Mouse (Mus musculus) limb, embryonic 15.5 days (tissue): ENCODE data around the gene Slc15a3. TPM values are rescaled to one million over a fixed set of nuclear protein-coding genes. Genes with fewer than 3 reads are reported as not detected.

ENCODE experiments used
- ATAC-seq: fragments of 200-750 bp; cut with Nextera tagmentation; 2 replicates; pipeline ENCODE4 v1.8.0; 2017; ENCODE audit warnings: low read depth, moderate TSS enrichment; ENCODE audit not compliant: insufficient number of reproducible peaks, low FRiP score, low TSS enrichment
- H3K27ac ChIP-seq: fragments of 300-500 bp; sonication (generic); 2 replicates; pipeline ENCODE4 v1.5.1; 2015; ENCODE audit warnings: moderate library complexity, mild to moderate bottlenecking, inconsistent platforms
- H3K27me3 ChIP-seq: fragments of 300-500 bp; sonication (generic); 2 replicates; pipeline ENCODE4 v1.6.1; 2015; ENCODE audit warnings: inconsistent platforms
- H3K36me3 ChIP-seq: fragments of 300-500 bp; sonication (generic); 2 replicates; pipeline ENCODE4 v1.6.1; 2015; ENCODE audit warnings: inconsistent platforms
- H3K4me1 ChIP-seq: fragments of 300-500 bp; sonication (generic); 2 replicates; pipeline ENCODE4 v1.6.1; 2015; ENCODE audit warnings: inconsistent platforms
- H3K4me2 ChIP-seq: fragments of 300-500 bp; sonication (generic); 2 replicates; pipeline ENCODE4 v1.6.1; 2015; ENCODE audit warnings: mild to moderate bottlenecking, inconsistent platforms
- H3K4me3 ChIP-seq: fragments of 300-500 bp; sonication (generic); 2 replicates; pipeline ENCODE4 v1.5.1; 2015; ENCODE audit warnings: mild to moderate bottlenecking, inconsistent platforms
- H3K9ac ChIP-seq: fragments of 300-500 bp; sonication (generic); 2 replicates; pipeline ENCODE4 v1.6.1; 2015; ENCODE audit warnings: inconsistent platforms
- H3K9me3 ChIP-seq: fragments of 300-500 bp; sonication (generic); 2 replicates; pipeline ENCODE4 v1.6.1; 2016; ENCODE audit warnings: inconsistent platforms
- WGBS: fragments of 180-500 bp; shearing (Covaris S2); methylation state at CpG from one replicate; pipeline ENCODE4 v1.1.7; 2015; 5-methylcytosine and 5-hydroxymethylcytosine counted together
- polyA plus RNA-seq: library from polyadenylated mRNA; unstranded; fragments of >200 nt; fragmentation: Nextera tagmentation; extraction: Ambion mirVana; gene quantifications from 2 replicates; pipeline ENCODE4 v1.2.1, GENCODE M21; 2015

Gene Slc15a3
- polyA plus RNA-seq, 1 experiment from 2014 or later = 5.1 TPM

- no peak overlapping the region for H3K4me2 ChIP-seq
- H3K36me3 ChIP-seq = no peaks in the 10 kb centered on the region
- no peak overlapping the region for H3K9ac ChIP-seq
- no peaks in the 10 kb centered on the region for H3K4me1 ChIP-seq
- H3K9me3 ChIP-seq = no peaks in the 10 kb centered on the region
- H3K4me3 ChIP-seq = no peak overlapping the region
- H3K27ac ChIP-seq = no peak overlapping the region
- no peaks in the 10 kb centered on the region for H3K27me3 ChIP-seq
- no peak for ATAC-seq
- 92% methylated on average over 5 of the region's 5 CpGs for WGBS
These were observed 11.2 kb upstream of the Slc15a3 start for GRCm38 (mm10) chr19:10828321-10828720.

- H3K4me2 ChIP-seq = no peak within 1 kb of the TSS
- 87% methylated on average over 16 of the region's 16 CpGs for WGBS
- H3K27ac ChIP-seq = no peak within 1 kb of the TSS
- no peaks in the 10 kb centered on the region for H3K27me3 ChIP-seq
- no peaks in the 10 kb centered on the region for H3K36me3 ChIP-seq
- H3K4me1 ChIP-seq = no peaks in the 10 kb centered on the region
- no peak within 1 kb of the TSS for H3K4me3 ChIP-seq
- H3K9ac ChIP-seq = no peak within 1 kb of the TSS
- ATAC-seq = no peak
- no peaks in the 10 kb centered on the region for H3K9me3 ChIP-seq
These were observed 9.9 kb upstream of the Slc15a3 start, which contains the start of gene Cd6 for GRCm38 (mm10) chr19:10829436-10830175. Gene Cd6 (minus strand): TSS chr19:10830058.

- no peak overlapping the region for H3K9ac ChIP-seq
- H3K4me2 ChIP-seq = no peak overlapping the region
- H3K36me3 ChIP-seq = no peaks in the 10 kb centered on the region
- 6% methylated on average over 5 of the region's 5 CpGs for WGBS
- ATAC-seq = no peak
- H3K4me3 ChIP-seq = no peak overlapping the region
- H3K9me3 ChIP-seq = no peaks in the 10 kb centered on the region
- no peaks in the 10 kb centered on the region for H3K4me1 ChIP-seq
- no peaks in the 10 kb centered on the region for H3K27me3 ChIP-seq
- no peak overlapping the region for H3K27ac ChIP-seq
These were observed 8.1 kb upstream of the Slc15a3 start for GRCm38 (mm10) chr19:10831424-10831823.

- Histone ChIP-seq H3K4me2 (no peak overlapping the region), H3K9me3 (no peaks in the 10 kb centered on the region), H3K27ac (no peak overlapping the region), H3K9ac (no peak overlapping the region), H3K27me3 (no peaks in the 10 kb centered on the region), H3K4me3 (no peak overlapping the region), H3K36me3 (no peaks in the 10 kb centered on the region), H3K4me1 (no peaks in the 10 kb centered on the region)
- 79% methylated on average over 3 of the region's 3 CpGs for WGBS
- ATAC-seq = no peak
These were observed 7.5 kb upstream of the Slc15a3 start for GRCm38 (mm10) chr19:10832030-10832429.

- H3K4me1 ChIP-seq = no peaks in the 10 kb centered on the region
- no peak overlapping the region for H3K4me3 ChIP-seq
- WGBS = 69% methylated on average over 3 of the region's 3 CpGs
- no peaks in the 10 kb centered on the region for H3K27me3 ChIP-seq
- H3K27ac ChIP-seq = no peak overlapping the region
- no peak overlapping the region for H3K9ac ChIP-seq
- no peaks in the 10 kb centered on the region for H3K9me3 ChIP-seq
- no peak overlapping the region for H3K4me2 ChIP-seq
- no peaks in the 10 kb centered on the region for H3K36me3 ChIP-seq
- ATAC-seq = no peak
These were observed 5.9 kb upstream of the Slc15a3 start for GRCm38 (mm10) chr19:10833611-10834010.

- no peak for ATAC-seq
- no peaks in the 10 kb centered on the region for H3K36me3 ChIP-seq
- no peak overlapping the region for H3K27ac ChIP-seq
- H3K9me3 ChIP-seq = no peaks in the 10 kb centered on the region
- H3K9ac ChIP-seq = no peak overlapping the region
- no peak overlapping the region for H3K4me3 ChIP-seq
- no peaks in the 10 kb centered on the region for H3K4me1 ChIP-seq
- no peaks in the 10 kb centered on the region for H3K27me3 ChIP-seq
- 46% methylated on average over 3 of the region's 3 CpGs for WGBS
- no peak overlapping the region for H3K4me2 ChIP-seq
These were observed 3.9 kb upstream of the Slc15a3 start for GRCm38 (mm10) chr19:10835671-10836070.

- no peaks in the 10 kb centered on the region for H3K27me3 ChIP-seq
- no peak overlapping the region for H3K27ac ChIP-seq
- no peak for ATAC-seq
- 0 out of 2 replicates have a peak, but pooled peaks cover 2% of the 10 kb centered on the region for H3K4me1 ChIP-seq
- no peak overlapping the region for H3K4me2 ChIP-seq
- WGBS = 61% methylated on average over 16 of the region's 16 CpGs
- no peaks in the 10 kb centered on the region for H3K9me3 ChIP-seq
- no peak overlapping the region for H3K4me3 ChIP-seq
- no peak overlapping the region for H3K9ac ChIP-seq
- H3K36me3 ChIP-seq = no peaks in the 10 kb centered on the region
These were observed 2.4 kb downstream of the Slc15a3 start for GRCm38 (mm10) chr19:10841721-10842626.

GRCm38 (mm10) chr19:10842914-10843313 lies 3.4 kb downstream of the Slc15a3 start:
- H3K9me3 ChIP-seq = no peaks in the 10 kb centered on the region
- no peak overlapping the region for H3K27ac ChIP-seq
- ATAC-seq = no peak
- H3K4me3 ChIP-seq = no peak overlapping the region
- no peaks in the 10 kb centered on the region for H3K36me3 ChIP-seq
- no peaks in the 10 kb centered on the region for H3K27me3 ChIP-seq
- WGBS = 49% methylated on average over 24 of the region's 24 CpGs
- 0 out of 2 replicates have a peak, but pooled peaks cover 5% of the 10 kb centered on the region for H3K4me1 ChIP-seq
- no peak overlapping the region for H3K9ac ChIP-seq
- H3K4me2 ChIP-seq = no peak overlapping the region

GRCm38 (mm10) chr19:10844206-10844605 lies 4.7 kb downstream of the Slc15a3 start:
- H3K4me3 ChIP-seq = no peak overlapping the region
- H3K4me1 ChIP-seq = 0 out of 2 replicates have a peak, but pooled peaks cover 5% of the 10 kb centered on the region
- no peaks in the 10 kb centered on the region for H3K9me3 ChIP-seq
- H3K27me3 ChIP-seq = no peaks in the 10 kb centered on the region
- no peak overlapping the region for H3K4me2 ChIP-seq
- H3K27ac ChIP-seq = no peak overlapping the region
- no peaks in the 10 kb centered on the region for H3K36me3 ChIP-seq
- WGBS = 87% methylated on average over 5 of the region's 5 CpGs
- no peak for ATAC-seq
- no peak overlapping the region for H3K9ac ChIP-seq

- H3K4me3 ChIP-seq = no peak overlapping the region
- H3K36me3 ChIP-seq = no peaks in the 10 kb centered on the region
- no peak overlapping the region for H3K27ac ChIP-seq
- ATAC-seq = no peak
- no peak overlapping the region for H3K9ac ChIP-seq
- H3K9me3 ChIP-seq = no peaks in the 10 kb centered on the region
- WGBS = 83% methylated on average over 3 of the region's 3 CpGs
- no peak overlapping the region for H3K4me2 ChIP-seq
- no peaks in the 10 kb centered on the region for H3K27me3 ChIP-seq
- 0 out of 2 replicates have a peak, but pooled peaks cover 5% of the 10 kb centered on the region for H3K4me1 ChIP-seq
These were observed 5.9 kb downstream of the Slc15a3 start for GRCm38 (mm10) chr19:10845454-10845853.

- Histone ChIP-seq H3K4me1 (0 out of 2 replicates have a peak, but pooled peaks cover 5% of the 10 kb centered on the region), H3K27ac (no peak overlapping the region), H3K27me3 (no peaks in the 10 kb centered on the region), H3K9ac (no peak overlapping the region), H3K4me3 (no peak overlapping the region), H3K9me3 (no peaks in the 10 kb centered on the region), H3K36me3 (no peaks in the 10 kb centered on the region), H3K4me2 (no peak overlapping the region)
- ATAC-seq = no peak
- 69% methylated on average over 7 of the region's 7 CpGs for WGBS
These were observed 6.6 kb downstream of the Slc15a3 start for GRCm38 (mm10) chr19:10846150-10846549.
